Mouse (Mus musculus) kidney, adult 2 months (tissue): Measurements from ENCODE around the gene Igsf9b. TPM values are rescaled to one million over a fixed set of nuclear protein-coding genes. Genes with fewer than 3 reads are reported as not detected.

Experiments used
- DNase-seq: peaks from one replicate; pipeline ENCODE4 v3.0.0; 2021
- H3K27ac ChIP-seq: fragments of 200-500 bp; 2 replicates; pipeline ENCODE4 v1.5.1; 2012; ENCODE audit warnings: low read depth, low read length, control low read depth, inconsistent platforms; ENCODE audit not compliant: insufficient read depth
- H3K27me3 ChIP-seq: fragments of 200-500 bp; replicated peaks from 2 replicates; pipeline ENCODE4 v1.6.1; 2012; ENCODE audit warnings: mild to moderate bottlenecking, moderate library complexity, low read length, inconsistent platforms; ENCODE audit not compliant: control insufficient read depth, insufficient read depth
- H3K36me3 ChIP-seq: fragments of 200-500 bp; 2 replicates; pipeline ENCODE4 v1.6.1; 2012; ENCODE audit warnings: mild to moderate bottlenecking, moderate library complexity, low read length, inconsistent platforms; ENCODE audit not compliant: control insufficient read depth, insufficient read depth
- H3K4me1 ChIP-seq: fragments of 200-500 bp; 2 replicates; pipeline ENCODE4 v1.6.1; 2011; ENCODE audit warnings: low read length; ENCODE audit not compliant: control insufficient read depth, insufficient read depth
- H3K4me3 ChIP-seq: fragments of 200-500 bp; 2 replicates; pipeline ENCODE4 v1.5.1; 2011; ENCODE audit warnings: mild to moderate bottlenecking, low read depth, low read length, control low read depth; ENCODE audit not compliant: insufficient read depth
- CTCF ChIP-seq: fragments of 200-500 bp; conservative IDR thresholded peaks from 2 replicates; pipeline ENCODE4 v1.5.1; 2011; ENCODE audit warnings: low read depth, mild to moderate bottlenecking, control low read depth, low read length, moderate library complexity, mixed read lengths; ENCODE audit not compliant: insufficient read depth, insufficient read length
- POLR2A ChIP-seq: fragments of 200-500 bp; IDR thresholded peaks from one replicate; pipeline ENCODE4 v1.6.1; 2011; ENCODE audit warnings: low read depth, low read length, control low read depth
- WGBS: fragments of 180-500 bp; shearing (Covaris S2); methylation state at CpG from one replicate; pipeline ENCODE4 v1.1.7; 2018; 5-methylcytosine and 5-hydroxymethylcytosine counted together
- polyA plus RNA-seq: library from polyadenylated mRNA; depleted of rRNA; stranded (reverse); fragments of >200 nt; gene quantifications from 2 replicates; pipeline ENCODE4 v1.2.3, GENCODE M21; 2012

Igsf9b gene
- polyA plus RNA-seq, 1 experiment, result 0.52 TPM

- no peak for DNase-seq
These were observed 18.0 kb upstream of the Igsf9b start for GRCm38 (mm10) chr9:27280976-27281375.

GRCm38 (mm10) chr9:27285719-27286249 is 13.2 kb upstream of the Igsf9b start:
- no peaks in the 10 kb centered on the region for H3K27me3 ChIP-seq
- no peak overlapping the region for H3K27ac ChIP-seq
- H3K4me1 ChIP-seq, result no peaks in the 10 kb centered on the region
- TF ChIP-seq POLR2A, result no peak
- TF ChIP-seq CTCF, result no peak
- no peaks in the 10 kb centered on the region for H3K36me3 ChIP-seq
- 50% methylated on average over 3 of the region's 3 CpGs for WGBS
- no peak overlapping the region for H3K4me3 ChIP-seq
- no peak for DNase-seq

More at GRCm38 (mm10) chr9:27280976-27281375, 18.0 kb upstream of the Igsf9b start:
- no peaks in the 10 kb centered on the region for H3K27me3 ChIP-seq
- no peak for TF ChIP-seq CTCF
- no peak for TF ChIP-seq POLR2A
- no peaks in the 10 kb centered on the region for H3K4me1 ChIP-seq
- 71% methylated on average over 4 of the region's 4 CpGs for WGBS
- no peak overlapping the region for H3K4me3 ChIP-seq
- no peaks in the 10 kb centered on the region for H3K36me3 ChIP-seq
- no peak overlapping the region for H3K27ac ChIP-seq

GRCm38 (mm10) chr9:27286296-27286695 is 12.7 kb upstream of the Igsf9b start:
- no peaks in the 10 kb centered on the region for H3K36me3 ChIP-seq
- no peak overlapping the region for H3K27ac ChIP-seq
- TF ChIP-seq POLR2A (no peak), CTCF (no peak)
- WGBS, result 58% methylated on average over 4 of the region's 4 CpGs
- no peak for DNase-seq
- H3K27me3 ChIP-seq, result no peaks in the 10 kb centered on the region
- H3K4me3 ChIP-seq, result no peak overlapping the region
- no peaks in the 10 kb centered on the region for H3K4me1 ChIP-seq

- 91% methylated on average over 4 of the region's 4 CpGs for WGBS
- no peak overlapping the region for H3K4me3 ChIP-seq
- H3K36me3 ChIP-seq, result no peaks in the 10 kb centered on the region
- H3K27ac ChIP-seq, result no peak overlapping the region
- no peak for DNase-seq
- H3K27me3 ChIP-seq, result no peaks in the 10 kb centered on the region
- H3K4me1 ChIP-seq, result no peaks in the 10 kb centered on the region
- TF ChIP-seq POLR2A, result no peak
- TF ChIP-seq CTCF, result no peak
These were observed 12.1 kb upstream of the Igsf9b start for GRCm38 (mm10) chr9:27286859-27287258.

GRCm38 (mm10) chr9:27287419-27287818 is 11.6 kb upstream of the Igsf9b start:
- Histone ChIP-seq H3K4me1 (no peaks in the 10 kb centered on the region), H3K27ac (no peak overlapping the region), H3K36me3 (no peaks in the 10 kb centered on the region), H3K27me3 (no peaks in the 10 kb centered on the region), H3K4me3 (no peak overlapping the region)
- 35% methylated on average over 5 of the region's 5 CpGs for WGBS
- TF ChIP-seq CTCF, result peak; percentile 39; the same call in 1 of the 2 replicates
- no peak for TF ChIP-seq POLR2A
- peak; percentile 36 for DNase-seq

GRCm38 (mm10) chr9:27288442-27288841 is 10.6 kb upstream of the Igsf9b start:
- no peaks in the 10 kb centered on the region for H3K4me1 ChIP-seq
- no peaks in the 10 kb centered on the region for H3K36me3 ChIP-seq
- whole genome bisulfite sequencing, result 27% methylated on average over 7 of the region's 7 CpGs
- TF ChIP-seq CTCF (no peak), POLR2A (no peak)
- no peaks in the 10 kb centered on the region for H3K27me3 ChIP-seq
- no peak for DNase-seq
- H3K4me3 ChIP-seq, result no peak overlapping the region
- H3K27ac ChIP-seq, result no peak overlapping the region

GRCm38 (mm10) chr9:27289543-27290308 is 9.3 kb upstream of the Igsf9b start:
- DNase-seq, result no peak
- Histone ChIP-seq H3K36me3 (no peaks in the 10 kb centered on the region), H3K4me3 (no peak overlapping the region), H3K27me3 (no peaks in the 10 kb centered on the region), H3K27ac (no peak overlapping the region), H3K4me1 (no peaks in the 10 kb centered on the region)
- TF ChIP-seq POLR2A, result no peak
- no peak for TF ChIP-seq CTCF
- WGBS, result 34% methylated on average over 7 of the region's 7 CpGs
